Mouse (Mus musculus): Measurements from ENCODE around the gene Auh.

Auh gene

DNA sequence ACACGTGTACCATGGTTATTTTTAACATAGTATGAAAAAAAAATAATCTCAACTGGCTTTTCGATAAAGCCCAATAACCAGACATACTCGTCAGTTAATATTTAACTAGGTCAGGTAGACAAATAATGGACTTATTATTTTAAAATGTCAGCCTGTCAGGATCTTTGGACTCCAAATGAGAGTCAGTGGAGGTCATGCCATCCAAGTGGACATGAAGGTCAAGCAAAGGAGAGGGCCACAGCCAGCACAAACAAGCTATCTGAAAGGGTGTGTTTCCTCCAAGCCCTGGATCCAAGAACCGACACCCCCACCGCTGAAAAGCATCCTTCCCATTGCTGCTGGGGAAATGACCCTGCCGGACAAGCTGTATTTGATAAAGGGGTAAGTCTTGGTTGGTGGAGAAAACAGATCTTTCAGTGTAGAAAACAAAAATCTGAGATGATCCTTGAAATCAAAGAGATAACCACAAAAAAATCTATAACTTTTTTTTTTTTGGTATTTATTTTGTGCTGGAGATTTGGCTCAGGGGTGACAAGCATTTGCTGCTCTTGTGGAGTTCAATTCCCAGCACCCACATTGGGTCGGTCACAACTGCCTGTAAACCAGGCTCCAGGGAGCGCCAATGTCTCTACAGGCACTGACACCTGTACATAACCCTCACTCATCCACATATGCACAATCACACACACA lies 96.9 kb downstream of the Auh start:
- no peak for DNase-seq

DNA sequence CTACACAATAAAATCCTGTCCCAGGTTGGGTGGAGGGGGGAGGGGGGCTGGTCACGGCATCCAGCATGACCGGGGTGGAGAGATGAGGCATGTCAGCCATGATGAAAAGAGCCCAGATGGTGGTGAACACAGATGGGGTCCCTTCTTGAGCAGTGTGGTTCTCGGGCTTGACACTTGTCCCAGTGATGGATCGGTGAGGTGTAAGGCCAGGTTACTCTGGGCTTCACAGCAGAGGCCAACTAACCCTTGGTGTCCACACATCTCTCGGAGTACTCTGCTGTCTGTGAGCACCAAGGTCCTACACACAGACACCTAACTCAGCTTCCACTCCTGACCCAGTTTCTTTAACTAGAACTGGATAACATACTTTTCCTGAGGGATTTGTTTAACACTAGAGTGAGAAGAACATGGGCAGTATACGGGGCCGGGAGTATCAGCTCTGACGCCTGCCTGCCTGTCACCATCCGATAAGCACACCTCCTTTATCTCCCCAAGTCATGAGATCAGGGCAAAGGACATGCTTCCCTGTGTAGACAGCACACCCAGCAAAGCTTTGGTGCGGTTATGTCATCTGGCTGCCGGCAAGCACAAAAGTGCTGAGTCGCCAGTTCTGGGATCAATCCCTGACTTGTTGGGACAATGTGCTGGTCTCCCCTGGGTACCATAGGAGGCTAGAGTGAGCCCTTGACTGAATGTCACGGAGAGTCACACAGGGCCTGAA lies 98.3 kb downstream of the Auh start:
- DNase-seq = no peak

DNA sequence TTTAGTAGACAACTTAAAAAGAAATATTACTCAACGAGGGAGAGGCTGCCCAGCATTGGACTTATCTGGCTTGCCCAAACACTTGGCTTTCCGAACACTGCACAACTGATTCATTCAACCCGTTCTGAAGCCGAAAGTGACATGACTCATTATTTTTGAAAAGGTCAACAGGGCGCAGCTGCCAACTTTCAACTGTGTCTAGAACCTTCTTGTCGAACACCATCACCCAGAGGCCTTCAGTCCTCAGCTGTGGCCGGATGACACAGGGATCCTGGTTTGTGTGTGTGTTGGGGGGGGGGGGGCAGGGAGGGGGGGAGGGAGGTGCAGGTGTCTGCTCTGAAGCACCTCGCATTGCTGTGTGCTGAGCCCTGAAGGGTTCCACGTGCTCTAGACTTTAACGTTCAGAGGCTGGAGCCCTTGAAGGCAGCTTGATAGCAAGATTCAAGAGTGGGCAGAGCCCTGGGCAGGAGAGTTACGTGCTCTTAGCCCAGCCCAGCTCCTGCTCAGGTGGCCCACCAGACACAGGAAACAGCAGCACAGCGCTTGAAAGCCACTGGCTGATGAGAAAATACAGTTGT lies 100.4 kb downstream of the Auh start:
- DNase-seq = peak; percentile 95

DNA sequence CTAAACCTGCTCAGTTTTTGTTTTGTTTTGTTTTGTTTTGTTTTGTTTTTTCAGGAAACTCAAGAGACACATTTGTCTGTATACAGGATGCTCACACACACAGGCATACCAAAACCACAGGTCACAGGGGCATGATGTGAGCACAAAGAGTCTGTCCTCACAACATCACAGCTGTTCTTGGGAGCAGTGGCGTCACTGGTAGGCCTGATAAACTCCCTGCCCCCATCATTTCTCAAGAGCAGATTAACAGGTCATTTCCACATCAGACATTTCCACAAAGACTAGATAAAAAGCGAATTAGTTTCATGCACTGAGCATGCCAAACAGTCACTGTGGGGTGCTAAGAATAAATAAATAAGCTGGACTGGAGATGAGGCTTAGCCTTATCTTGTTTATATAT lies 101.3 kb downstream of the Auh start:
- DNase-seq = no peak

DNA sequence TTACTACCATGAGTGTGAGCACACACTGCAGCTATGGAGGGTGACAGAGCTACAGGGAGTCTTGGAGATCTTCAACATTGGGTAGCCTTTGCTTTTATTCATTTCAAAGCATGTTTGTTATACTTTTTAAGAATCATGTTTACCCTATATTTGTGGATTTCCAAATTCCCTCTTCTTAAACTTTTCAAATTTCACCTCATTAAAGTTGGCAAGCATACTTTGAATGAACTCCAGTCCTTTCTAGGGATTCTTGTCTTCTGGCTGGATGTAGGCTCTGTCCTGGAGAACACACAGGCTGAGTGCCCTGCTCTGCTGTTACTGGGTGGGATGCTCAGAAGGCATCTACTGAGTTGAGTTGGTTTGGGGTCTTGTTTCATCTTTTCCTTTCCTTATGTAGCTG lies 102.8 kb downstream of the Auh start:
- DNase-seq = no peak

DNA sequence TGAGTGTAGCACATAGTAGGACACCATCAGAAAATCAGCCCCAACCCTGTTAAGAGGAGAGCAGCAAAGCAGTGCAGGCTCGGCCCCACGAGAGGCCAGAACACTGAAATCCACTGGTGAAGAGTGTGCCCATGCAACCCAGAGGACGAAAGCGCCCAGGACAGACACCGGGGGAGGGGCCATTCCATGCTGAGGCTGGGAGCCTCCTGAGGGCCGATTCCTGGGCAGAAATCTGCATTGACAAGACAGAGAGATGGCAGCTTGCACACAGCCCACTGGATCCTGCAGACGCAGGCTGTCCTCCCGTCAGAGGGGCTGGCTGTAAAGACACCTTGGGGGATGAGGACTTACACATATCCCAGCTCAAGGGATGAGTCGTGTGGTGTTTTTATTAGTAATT lies 104.7 kb downstream of the Auh start:
- DNase-seq = no peak

DNA sequence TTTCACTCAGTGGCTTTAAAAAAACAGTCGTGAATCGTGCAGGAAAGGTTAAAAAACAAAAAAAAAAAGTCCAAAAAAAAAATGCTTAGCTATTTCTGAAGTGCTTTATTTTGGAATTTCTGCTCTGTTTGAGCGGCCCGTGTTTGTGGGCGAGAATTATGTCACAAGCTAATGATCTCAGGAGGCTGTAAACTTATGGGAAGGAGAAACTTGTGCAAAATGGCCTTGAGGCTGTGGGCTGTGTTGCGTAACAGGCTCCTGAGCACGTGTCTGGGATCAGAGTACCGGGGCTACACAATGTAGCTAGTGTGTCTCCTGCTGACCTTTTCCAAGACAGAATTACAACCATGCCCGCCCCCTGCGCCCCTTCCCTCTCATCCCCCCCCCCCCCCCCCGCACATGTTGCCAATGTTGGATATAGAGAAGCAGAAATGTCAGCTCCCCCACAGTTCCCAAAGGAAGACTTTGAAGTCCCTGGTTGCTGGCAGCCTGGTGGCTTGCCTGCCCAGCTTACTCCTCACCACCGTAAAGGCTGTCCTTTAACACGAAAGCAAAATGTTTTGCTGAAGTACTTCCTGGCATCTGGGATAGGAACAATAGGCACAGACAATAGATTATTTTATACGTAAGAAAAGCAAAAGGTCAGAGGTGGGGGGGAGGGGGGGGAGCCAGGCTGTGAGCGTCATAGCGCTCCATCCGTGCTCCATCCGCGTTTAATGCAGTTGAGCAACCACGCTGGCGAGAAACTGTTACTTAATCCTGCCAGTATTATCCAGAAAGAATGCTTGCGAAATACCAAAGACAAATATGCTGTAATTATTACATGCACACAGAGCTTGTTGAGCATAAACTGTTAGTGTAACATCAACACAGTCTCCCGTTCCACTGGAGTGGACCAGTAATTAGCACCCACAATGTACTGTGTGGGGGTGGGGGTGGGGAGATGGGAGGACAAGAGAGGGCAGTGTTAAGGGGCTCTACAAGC lies 107.0 kb downstream of the Auh start:
- DNase-seq = peak; percentile 98

DNA sequence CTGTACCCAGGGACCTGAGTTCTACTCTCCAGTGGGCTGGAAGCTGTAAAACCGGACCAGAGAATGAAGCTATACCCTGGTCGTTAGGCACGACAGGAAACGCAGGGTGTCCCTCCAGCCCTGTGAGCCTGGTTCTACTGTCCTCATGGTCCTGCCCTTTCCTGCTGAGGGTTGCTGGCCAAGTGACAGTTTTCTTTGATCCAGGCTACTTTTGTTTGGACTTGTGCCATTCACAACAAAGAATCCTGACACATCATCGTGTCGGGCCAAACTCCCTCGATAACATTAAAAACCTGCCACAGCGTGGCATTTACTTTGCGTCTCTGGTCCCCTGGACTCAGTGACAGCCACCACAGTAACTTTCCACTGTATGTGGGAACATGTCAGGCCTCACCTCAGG lies 107.9 kb downstream of the Auh start:
- DNase-seq = peak; percentile 96

DNA sequence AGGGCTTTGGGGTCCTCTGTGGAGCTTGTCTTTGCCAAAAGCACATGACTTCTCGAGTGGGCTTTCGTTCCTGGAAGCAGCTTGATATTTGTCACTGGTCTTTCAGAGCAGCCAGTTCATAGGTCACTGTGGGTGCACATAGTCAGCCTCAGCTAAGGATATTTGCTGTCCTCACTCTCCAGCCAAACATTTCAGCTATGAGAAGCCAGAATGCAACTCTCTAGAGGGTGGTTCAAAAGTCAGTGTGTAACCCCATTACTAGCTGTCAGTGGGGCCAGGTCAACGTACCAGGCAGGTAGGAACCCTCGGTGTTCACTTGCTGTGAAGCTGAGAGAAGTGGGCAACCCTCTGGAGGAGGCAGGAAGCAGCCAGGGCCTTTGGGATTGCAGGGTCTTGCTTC lies 109.6 kb downstream of the Auh start:
- DNase-seq = no peak

DNA sequence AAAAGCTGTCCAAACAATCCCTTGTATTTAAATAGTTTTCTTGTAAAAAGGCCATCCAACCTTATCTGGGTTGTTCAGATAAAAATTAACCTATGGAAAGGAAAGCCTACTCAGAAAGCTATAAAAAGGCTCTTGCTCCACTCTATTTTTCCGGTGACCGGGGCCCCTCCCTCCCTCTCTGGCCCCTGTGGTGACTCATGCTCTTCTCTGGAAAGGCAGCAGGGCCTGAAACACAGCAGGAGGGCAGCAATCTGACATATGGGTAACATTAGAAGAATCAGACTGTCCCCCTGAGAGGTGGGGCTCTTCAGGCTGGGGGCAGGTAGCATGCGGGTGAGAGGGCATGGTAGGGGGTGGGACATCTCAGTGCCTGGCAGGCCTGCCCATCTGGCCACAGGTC lies 110.7 kb downstream of the Auh start:
- peak; percentile 96 for DNase-seq

DNA sequence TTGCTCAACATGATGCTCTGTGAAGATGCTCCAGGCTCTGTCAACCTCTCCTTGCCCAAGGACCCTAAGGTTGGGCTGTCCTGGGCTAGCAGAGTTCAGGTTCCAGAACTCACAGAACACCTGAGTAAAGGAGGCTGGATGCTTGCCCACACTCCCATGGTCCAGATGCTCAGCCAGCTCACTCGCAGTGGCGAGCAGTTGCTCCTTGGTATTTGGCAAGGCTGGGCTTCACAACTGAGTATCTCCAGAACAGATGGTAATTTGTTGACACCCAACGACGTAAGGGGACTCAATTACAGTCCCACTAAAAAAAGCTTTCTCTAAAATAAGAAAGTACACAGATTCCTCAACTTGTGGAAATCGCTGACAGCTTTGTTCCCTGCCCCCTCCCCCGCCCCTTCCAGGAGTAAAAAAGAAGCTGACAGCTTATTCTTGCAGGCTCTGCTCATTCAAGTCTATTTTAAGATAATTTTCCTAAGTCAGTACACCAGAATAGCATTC lies 111.4 kb downstream of the Auh start:
- no peak for DNase-seq

DNA sequence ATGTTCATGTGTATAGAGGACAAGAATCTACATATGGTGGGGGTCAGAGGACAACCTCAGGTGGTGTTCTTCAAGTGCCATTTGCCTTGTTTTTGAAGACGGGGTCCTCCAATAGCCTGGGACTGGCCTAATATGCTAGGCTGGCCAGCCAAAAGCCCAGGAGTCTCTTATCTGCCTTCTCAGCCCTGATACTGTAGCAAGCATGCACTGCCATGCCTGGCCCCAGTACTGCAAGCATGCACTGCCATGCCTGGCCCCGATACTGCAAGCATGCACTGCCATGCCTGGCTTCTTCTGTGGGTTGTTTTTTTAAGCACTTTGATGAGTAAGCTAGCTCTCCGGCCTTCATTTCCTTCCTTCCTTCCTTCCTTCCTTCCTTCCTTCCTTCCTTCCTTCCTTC lies 115.7 kb downstream of the Auh start:
- DNase-seq = no peak

DNA sequence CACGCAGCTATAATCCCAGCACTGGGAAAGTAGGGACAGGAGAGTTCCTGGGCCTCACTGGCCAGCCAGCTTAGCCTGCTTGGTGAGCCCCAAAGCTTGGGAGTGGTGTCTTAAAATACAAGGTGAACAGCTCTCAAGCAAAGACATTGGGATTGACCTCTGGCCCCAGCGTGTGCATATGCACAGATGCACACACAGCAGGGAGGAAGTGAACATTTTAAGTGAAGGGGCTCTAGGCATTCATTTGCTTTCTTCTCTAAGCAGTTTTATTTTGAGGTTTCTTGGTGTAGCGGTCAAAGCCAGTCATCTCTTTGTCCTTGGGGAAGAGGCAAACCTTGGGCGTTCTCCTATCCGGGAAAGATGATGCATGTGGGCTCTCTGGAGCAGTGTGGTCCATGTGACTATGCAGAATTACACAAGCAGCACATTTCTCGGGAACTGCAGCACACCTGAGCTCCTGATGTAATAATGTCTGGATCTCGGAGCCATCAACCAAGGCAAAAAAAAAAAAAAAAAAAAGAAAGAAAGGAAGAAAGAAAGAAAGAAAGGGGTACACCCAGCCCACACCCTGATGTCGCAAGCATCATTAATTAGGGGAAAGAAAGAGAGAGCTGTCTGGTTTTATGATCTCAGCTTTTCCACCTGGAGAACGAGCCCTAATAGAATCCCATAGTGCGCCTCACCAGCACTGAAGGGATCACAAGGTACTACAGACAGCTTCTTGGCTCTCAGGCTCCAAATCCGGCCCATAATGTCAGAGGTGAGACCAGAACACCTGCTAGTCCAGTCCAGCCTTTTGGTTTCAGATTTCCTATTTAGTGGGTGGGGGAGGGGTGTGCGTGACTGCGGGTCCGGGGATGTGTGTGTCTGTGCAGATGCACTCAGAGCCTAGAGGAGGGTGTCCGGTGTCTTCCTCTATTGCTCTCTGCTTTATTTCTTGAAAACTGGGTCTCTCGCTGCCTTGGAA lies 116.6 kb downstream of the Auh start:
- DNase-seq = no peak

DNA sequence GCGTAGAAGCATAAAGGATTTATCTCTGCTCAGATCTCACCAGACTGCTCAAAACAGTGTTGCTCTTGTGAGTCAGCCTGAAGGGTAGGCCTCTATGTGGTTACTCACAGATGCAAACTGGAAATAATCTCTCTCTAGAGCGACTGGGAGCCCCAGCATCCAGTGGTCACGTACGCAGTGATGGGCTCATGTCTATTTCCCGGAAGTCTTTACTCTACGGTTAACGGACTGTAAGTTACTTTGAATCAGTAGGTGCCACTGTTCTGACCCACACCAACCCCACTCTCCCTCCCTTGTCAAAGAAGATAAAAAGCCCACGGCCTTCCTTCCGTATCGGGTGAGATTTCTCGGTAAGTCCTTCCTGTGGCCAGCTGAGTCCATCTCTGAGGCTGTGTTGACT lies 121.8 kb downstream of the Auh start:
- peak; percentile 86 for DNase-seq

DNA sequence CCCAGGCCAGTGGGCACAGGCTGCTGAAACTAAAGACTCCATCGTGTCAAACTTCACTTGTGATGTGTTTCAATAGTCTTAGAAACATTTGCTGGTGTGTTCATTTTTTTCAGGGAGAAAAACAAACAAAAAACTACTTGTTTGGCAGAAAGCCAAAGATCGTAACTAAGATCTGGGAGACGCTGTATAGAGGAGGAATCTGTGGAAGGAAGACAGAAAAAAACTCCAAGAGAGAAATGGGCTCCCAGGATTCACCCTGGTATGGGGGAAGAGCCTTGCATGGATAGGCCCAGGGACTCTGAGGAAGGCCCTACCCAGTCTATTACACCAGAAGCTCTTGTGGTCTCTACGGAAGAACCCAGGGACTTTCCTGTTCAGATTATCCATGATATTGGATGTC lies 123.5 kb downstream of the Auh start:
- DNase-seq = no peak

DNA sequence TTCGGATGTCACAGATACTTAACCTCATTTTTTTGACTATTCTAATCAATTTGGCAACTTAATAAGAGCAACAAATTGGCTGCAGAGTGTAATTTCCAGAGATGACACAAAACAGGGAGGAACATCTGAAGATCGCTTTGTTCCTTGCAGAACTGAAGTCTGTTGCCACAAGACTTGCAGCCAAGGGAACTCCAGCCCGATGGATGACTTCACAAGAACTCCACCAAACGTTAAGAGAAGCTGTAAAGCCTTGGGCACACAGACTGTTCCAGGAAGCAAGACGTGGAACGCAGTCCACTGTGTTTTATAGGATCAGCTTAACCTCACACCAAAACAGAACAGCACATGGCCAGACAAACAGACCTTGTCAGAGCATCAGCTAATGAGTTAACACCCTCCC lies 123.9 kb downstream of the Auh start:
- DNase-seq = peak; percentile 94

DNA sequence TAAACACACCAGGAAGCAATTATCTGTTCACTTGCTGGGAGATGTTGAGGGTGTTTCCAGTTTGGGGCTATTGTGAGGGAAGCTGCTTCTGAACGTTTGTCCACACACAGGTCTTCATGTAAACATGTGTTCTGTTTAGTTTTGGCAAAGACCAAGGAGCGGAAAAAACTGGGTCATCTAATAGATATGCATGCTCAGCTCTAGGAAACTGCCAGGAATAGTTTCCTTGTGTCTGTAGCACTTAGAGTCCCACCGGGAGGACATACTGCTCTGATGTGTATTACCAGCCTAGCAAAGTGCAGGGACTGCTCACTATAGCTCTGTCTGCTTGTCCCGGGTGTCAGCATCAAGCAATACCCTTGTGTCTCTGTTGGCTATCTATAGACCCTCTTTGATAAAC lies 127.0 kb downstream of the Auh start:
- no peak for DNase-seq

DNA sequence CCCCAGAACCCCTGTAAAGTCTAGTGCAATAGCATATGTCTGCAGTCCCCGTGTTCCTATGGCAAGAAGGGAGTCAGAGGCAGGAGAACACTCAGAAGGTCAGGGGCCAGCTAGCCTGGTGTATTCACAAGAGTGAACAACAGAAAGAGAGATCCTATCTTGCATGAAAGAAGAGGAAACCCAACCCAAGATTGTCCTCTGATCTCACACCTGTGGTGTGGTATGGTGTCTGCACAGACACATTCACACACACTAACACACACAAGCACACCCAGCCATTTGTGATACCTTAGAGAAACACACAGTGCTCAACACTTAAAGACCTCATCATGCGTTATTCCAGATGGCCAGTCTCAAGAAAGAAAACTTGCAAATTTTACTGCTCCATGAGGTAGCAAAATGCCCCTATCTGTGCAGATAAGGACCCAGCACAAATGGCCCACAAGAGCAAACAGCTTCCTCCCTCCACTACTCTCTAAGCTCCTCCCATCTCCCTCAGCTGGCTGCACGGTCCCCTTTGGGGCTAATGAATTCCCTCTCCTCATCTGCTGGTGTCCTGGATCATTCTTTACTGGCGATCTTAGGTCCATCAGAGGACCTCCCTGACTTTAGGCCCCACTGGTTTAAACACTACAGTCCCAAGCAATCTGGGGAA lies 128.7 kb downstream of the Auh start:
- no peak for DNase-seq

DNA sequence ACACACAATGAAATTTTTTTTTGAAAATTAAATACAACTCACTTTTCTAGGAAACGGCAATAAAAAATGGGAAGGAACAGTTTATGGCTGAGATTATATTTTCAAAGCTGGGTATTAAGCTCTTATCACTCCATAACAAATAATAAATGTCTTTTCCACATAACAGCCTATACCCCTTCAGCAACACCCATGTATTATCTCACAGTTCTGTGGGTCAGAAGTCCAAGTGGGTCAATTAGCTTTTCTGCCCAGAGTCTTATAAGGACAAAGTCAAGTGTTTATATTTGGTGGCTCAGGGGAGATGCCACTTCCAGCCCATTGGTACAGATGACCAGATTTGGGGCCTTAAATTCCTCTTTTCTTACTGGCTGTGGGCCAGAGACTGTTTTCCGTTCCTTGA lies 129.4 kb downstream of the Auh start:
- no peak for DNase-seq

DNA sequence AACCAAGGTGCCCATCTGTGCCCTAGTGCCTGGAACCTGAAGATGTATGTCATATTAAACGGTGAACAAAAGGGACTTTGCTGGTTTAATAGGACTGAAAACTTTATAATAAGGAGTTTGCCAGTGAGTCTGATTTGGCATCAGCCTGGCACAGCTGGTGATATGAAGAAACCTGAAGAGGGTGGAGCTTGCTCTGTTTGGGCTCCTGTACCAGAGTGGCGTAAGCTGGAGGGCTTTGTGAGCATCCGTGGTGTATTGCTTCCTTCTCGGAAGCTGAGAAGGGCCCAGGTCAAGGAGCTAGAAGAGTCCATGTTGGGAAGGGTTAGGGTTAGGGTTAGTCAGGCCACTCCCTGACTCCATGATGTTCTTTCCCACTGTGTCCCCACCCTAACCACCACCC lies 135.2 kb downstream of the Auh start:
- DNase-seq = no peak

DNA sequence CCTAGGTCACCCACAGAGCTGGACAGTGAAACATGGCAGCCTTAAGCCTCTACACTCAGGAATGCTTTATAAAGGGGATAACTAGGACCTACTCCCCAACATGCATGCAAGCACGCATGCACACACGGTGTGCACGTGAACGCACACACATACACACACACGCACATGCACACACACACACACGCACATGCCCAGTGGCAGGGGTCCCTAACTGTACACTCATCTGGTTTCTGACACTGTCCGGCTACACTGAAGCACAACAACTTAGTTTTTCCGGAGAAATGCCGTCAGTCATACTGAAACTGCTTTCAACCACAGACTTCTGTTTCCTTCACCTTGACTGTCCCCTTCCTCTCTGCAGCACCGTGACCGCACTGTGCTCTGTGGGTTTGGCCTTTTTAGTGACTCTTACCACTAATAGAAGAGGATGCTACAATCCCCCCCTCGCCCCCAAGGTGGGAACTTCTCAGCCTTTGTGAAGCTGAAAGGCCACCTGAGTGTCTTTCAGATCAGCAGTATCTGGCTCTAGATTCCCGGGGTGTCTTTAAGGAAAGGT lies 136.0 kb downstream of the Auh start:
- DNase-seq = no peak

Data from heart, adult 11 months (tissue).